Mouse (Mus musculus) spleen, postnatal 10 days (tissue): ENCODE results near the gene Usp36.

ENCODE experiments used
- DNase-seq, 2 experiments: peaks; one replicate each; pipeline ENCODE4 v3.0.0; 2021 to 2022; ENCODE audit warnings: low spot score in 2 of 2

The Usp36 gene

DNA sequence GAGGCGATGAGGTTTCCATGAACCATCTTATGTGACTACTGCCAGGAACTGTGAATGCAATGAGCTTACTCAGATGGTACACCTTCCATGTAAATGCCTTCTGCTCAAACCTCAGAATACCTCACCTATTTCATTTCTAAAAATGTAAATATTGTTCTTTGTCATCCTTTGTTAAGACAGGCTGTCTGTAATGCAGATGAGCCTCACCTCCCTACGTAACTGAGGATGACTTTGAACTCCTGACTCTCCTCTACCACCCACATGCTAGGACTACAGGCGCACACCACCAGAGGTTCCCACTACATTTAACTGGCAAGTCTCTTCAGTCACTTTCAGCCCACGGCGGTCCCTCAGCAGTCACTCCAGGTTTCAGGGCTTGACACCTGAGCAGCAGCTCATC is 67.1 kb downstream of the Usp36 start:
- no peak for DNase-seq

GRCm38 (mm10) chr11:118222351-118222885 is 67.6 kb downstream of the Usp36 start:
- no peak for DNase-seq

GRCm38 (mm10) chr11:118220561-118221262 is 69.3 kb downstream of the Usp36 start:
- DNase-seq = peak in 1 of 2 experiments; percentile 71

- DNase-seq = no peak
These were observed 71.0 kb downstream of the Usp36 start for GRCm38 (mm10) chr11:118219066-118219465.

DNA sequence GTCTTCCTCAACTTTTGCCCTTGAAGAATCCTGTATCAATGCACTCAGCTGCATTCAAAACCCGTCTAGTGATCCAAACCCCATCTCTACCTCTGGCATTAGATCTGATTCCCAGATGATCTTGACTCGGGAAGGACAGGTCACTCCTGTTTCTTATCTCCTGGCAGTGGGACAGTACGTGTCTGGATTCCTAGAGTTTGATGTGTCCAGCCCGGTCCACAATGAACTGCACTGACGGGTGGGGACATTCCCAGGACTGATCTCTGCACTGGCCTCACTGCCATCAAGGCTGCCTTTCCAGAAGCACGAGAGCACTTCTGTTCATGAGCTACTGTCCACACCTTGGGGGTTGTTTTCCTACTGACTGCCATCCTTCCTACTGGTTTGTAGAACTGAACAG is 73.6 kb downstream of the Usp36 start:
- DNase-seq = no peak

- DNase-seq = no peak
These were observed 74.1 kb downstream of the Usp36 start for GRCm38 (mm10) chr11:118215928-118216458.

GRCm38 (mm10) chr11:118212636-118213112 is 77.4 kb downstream of the Usp36 start:
- peak in 1 of 2 experiments; percentile 33 for DNase-seq

- peak; percentile 45 to 56 for DNase-seq
These were observed 78.1 kb downstream of the Usp36 start for GRCm38 (mm10) chr11:118211749-118212635.

DNA sequence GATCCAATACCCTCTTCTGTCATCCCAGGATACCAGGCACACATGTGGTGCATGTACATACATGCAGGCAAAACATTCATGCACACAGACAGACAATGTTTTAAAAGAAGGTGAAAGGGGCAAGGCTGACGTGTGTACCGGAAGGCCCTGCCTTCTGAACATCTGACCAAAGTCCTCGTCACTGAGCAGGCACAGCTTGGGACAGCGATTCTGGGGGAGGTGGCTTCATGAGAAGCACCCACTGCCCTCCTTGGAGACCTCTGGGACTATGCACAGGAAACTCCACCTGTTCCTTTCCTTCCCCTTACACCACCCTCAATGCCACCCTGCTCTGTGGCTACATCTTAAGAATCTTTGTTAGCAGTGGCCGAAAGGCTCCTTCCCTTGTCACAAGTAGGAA is 79.1 kb downstream of the Usp36 start:
- DNase-seq = peak in 1 of 2 experiments; percentile 40

DNA sequence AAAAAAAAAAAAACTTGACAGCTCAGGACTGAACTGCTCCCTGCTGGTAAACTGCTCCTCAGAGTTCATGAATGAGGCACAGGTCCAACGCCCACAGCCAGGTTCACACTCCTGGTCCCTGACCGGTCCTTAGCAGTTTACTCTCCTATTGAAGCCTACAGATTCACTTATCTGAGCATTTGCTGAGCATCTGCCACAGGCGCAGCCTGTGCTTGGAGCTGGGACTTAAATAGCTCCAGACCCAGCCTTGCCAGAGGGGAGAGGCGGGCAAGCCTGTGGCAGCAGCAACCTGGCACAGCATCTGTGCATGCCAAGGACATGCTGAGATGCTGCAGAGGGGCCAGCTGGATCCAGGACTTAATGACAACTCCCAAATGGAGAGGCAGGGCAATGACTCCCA is 79.9 kb downstream of the Usp36 start:
- DNase-seq = no peak
